Mouse (Mus musculus) cortical plate, adult 2 months (tissue): ENCODE measurements around the gene Fam50a.

ENCODE experiments used
- CTCF ChIP-seq: fragments of 200-500 bp; IDR thresholded peaks from 2 replicates; pipeline ENCODE4 v1.5.1; 2011; ENCODE audit warnings: mild to moderate bottlenecking, control low read depth, low read length; ENCODE audit not compliant: insufficient read depth; ENCODE audit errors: extremely low read depth
- POLR2A ChIP-seq: fragments of 200-500 bp; IDR thresholded peaks from 2 replicates; pipeline ENCODE4 v1.6.1; 2011; ENCODE audit warnings: mild to moderate bottlenecking, low read length, control low read depth; ENCODE audit not compliant: insufficient read depth; ENCODE audit errors: extremely low read depth

DNA sequence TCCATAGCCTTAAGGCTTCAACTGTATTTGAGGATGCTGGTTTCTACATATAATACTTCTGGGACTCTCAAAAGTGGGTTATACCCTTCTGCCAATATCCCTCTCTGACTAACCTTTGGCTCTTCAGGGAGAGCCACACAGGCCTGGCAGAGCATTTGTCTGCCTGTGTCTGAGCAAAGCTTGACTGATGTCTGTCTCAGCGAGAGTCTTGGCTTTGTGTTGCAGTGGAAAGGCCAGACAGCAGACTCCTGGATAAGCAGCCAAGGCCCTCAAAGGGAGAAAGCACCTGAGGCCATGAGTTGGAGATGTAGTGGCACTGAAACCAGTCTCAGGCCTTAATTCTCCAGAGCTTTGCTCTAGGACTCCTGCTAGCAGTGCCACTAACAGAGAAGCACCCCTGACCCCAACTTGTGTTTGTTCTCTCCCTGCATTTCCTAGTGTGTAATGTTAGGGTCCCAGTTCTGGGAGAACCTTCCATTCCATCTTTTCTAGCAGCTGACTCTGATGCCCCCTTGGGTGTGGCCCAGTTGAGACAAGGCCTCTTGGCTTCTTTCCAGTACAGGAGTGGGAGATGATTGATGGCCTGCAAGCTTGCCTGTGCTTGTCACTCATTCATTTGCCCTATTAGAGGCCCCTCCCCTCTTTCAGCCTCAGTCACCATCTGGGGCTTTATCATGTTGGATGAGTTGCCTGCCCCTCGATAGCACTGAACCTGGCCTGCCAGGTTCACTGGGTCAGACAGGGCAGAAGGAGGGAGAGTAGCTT is 17.5 kb downstream of the Fam50a start:
- no peak for TF ChIP-seq POLR2A
- no peak for TF ChIP-seq CTCF
